14 mouse cellular contexts compared by ENCODE assay signal in the genomic region with DNA sequence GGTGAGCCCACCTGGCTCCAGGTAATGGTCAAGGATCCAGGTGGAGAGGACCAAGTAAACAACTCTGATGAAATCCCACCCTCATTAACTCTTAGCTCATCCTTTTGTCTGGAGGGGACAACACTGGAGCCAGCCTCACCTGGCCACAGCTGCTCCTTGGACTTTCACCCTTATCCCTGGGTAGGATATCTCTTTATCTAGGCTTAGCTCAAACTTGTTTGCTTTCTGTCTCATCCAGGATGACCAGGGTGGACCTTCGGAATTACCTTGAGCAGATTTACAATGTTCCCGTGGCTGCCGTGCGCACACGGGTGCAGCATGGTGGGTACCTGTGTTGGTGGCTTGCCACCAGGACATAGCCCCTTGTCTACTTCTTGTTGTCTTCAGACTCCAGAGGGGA. TPM values are rescaled to one million over a fixed set of nuclear protein-coding genes. Genes with fewer than 3 reads are reported as not detected.
A peak's percentile ranks its signal among the peaks of the same experiment; 100 is the strongest.
DNase-seq lines count a peak whose midpoint lies in the region; ATAC-seq and TF ChIP-seq lines count a peak whose summit lies in the region.
"Had no signal": no experiment of that assay in that cellular context is flagged by ENCODE, and none has a peak within 500 bp of the region (broad histone marks: within the 10 kb centered on the region; RNA-seq: fewer than 3 reads in every experiment).

No protein-coding gene starts in this region.

- H3K4me3 ChIP-seq in kidney, embryonic 14.5 days (ENCODE audit: low read length), result no peak overlapping the region
- H3K4me3 ChIP-seq in kidney, adult 2 months (ENCODE audit: insufficient read depth, low read depth, low read length), result no peak overlapping the region
- no peak overlapping the region for H3K4me3 ChIP-seq in embryonic facial prominence, embryonic 14.5 days (ENCODE audit: low read depth, low read length)
- no peak overlapping the region for H3K4me3 ChIP-seq in intestine, embryonic 16.5 days (ENCODE audit: low read length)
- H3K4me3 ChIP-seq in liver, embryonic 16.5 days (ENCODE audit: low read depth, low read length), result no peak overlapping the region
- H3K4me3 ChIP-seq: erythroblast, embryonic 14.5 days; left cerebral cortex, adult 2 months had no signal

- no peaks in the 10 kb centered on the region for H3K27me3 ChIP-seq in kidney, embryonic 14.5 days (ENCODE audit: control insufficient read depth, insufficient read depth, low read length)
- no peaks in the 10 kb centered on the region for H3K27me3 ChIP-seq in kidney, adult 2 months (replicated peaks; ENCODE audit: control insufficient read depth, insufficient read depth, low read length)
- no peaks in the 10 kb centered on the region for H3K27me3 ChIP-seq in embryonic facial prominence, embryonic 14.5 days (replicated peaks; ENCODE audit: control insufficient read depth, insufficient read depth, low read length)
- H3K27me3 ChIP-seq in intestine, embryonic 16.5 days (replicated peaks; ENCODE audit: control insufficient read depth, insufficient read depth, low read length), result no peaks in the 10 kb centered on the region
- H3K27me3 ChIP-seq in liver, embryonic 16.5 days (ENCODE audit: control insufficient read depth, insufficient read depth, low read depth, low read length), result no peaks in the 10 kb centered on the region

- ATAC-seq in kidney, embryonic 14.5 days (ENCODE audit: low FRiP score, low TSS enrichment), result no peak
- ATAC-seq in embryonic facial prominence, embryonic 14.5 days (ENCODE audit: low read depth), result no peak
- ATAC-seq in intestine, embryonic 16.5 days, result peak; percentile 22
- peak; percentile 37 for ATAC-seq in liver, embryonic 16.5 days (ENCODE audit: low read depth)
- ATAC-seq in megakaryocyte progenitor cell, adult 5-6 weeks (replicated peaks; ENCODE audit: poor library complexity), result no peak
- ATAC-seq: Patski had no signal

- peaks cover 5% of the 10 kb centered on the region; the same call in 1 of the 2 replicates for H3K36me3 ChIP-seq in kidney, embryonic 14.5 days (ENCODE audit: control insufficient read depth, insufficient read depth, low read length)
- no peaks in the 10 kb centered on the region for H3K36me3 ChIP-seq in kidney, adult 2 months (ENCODE audit: control insufficient read depth, insufficient read depth, low read length)
- peaks cover 8% of the 10 kb centered on the region; the same call in 1 of the 2 replicates for H3K36me3 ChIP-seq in embryonic facial prominence, embryonic 14.5 days (ENCODE audit: control insufficient read depth, insufficient read depth, low read length)
- no peaks in the 10 kb centered on the region for H3K36me3 ChIP-seq in intestine, embryonic 16.5 days (ENCODE audit: control insufficient read depth, insufficient read depth, low read length)
- no peaks in the 10 kb centered on the region for H3K36me3 ChIP-seq in liver, embryonic 16.5 days (ENCODE audit: control insufficient read depth, insufficient read depth)

- TF ChIP-seq CTCF in kidney, adult 2 months (conservative IDR thresholded peaks at IDR 0.05; ENCODE audit: insufficient read depth, insufficient read length, low read depth, low read length), result no peak

- WGBS in kidney, embryonic 14.5 days, result 98% methylated on average over 5 of the region's 5 CpGs
- 97% methylated on average over 5 of the region's 5 CpGs for WGBS in kidney, adult 2 months
- WGBS in embryonic facial prominence, embryonic 14.5 days, result 99% methylated on average over 5 of the region's 5 CpGs
- WGBS in intestine, embryonic 16.5 days, result 78% methylated on average over 5 of the region's 5 CpGs
- 82% methylated on average over 5 of the region's 5 CpGs for WGBS in liver, embryonic 16.5 days (ENCODE audit: insufficient replicate concordance)

- DNase-seq in kidney, adult 2 months, result no peak
- no peak for DNase-seq in embryonic facial prominence, embryonic 14.5 days (ENCODE audit: low spot score)
- no peak for DNase-seq in cerebellum, adult 18-20 months
- DNase-seq in spleen, adult 18-20 months, result no peak
- DNase-seq: adrenal gland, adult 2 months; cerebellum, postnatal 14 days had no signal

- peaks cover 55% of the 10 kb centered on the region for H3K4me1 ChIP-seq in kidney, embryonic 14.5 days (ENCODE audit: control insufficient read depth, insufficient read depth, low read length)
- H3K4me1 ChIP-seq in kidney, adult 2 months (ENCODE audit: control insufficient read depth, insufficient read depth, low read length), result no peaks in the 10 kb centered on the region
- H3K4me1 ChIP-seq in embryonic facial prominence, embryonic 14.5 days (ENCODE audit: control insufficient read depth, insufficient read depth, low read length), result peaks cover 45% of the 10 kb centered on the region
- H3K4me1 ChIP-seq in intestine, embryonic 16.5 days (ENCODE audit: control insufficient read depth, insufficient read depth, low read length), result peaks cover 56% of the 10 kb centered on the region
- H3K4me1 ChIP-seq in liver, embryonic 16.5 days (ENCODE audit: control insufficient read depth, low read depth, low read length), result peaks cover 33% of the 10 kb centered on the region

- peak overlapping the region; percentile 94; the same call in 1 of the 2 replicates for H3K27ac ChIP-seq in kidney, embryonic 14.5 days (ENCODE audit: low read depth, low read length)
- no peak overlapping the region for H3K27ac ChIP-seq in kidney, adult 2 months (ENCODE audit: insufficient read depth, low read depth, low read length)
- peak overlapping the region; percentile 96 for H3K27ac ChIP-seq in embryonic facial prominence, embryonic 14.5 days (replicated peaks; ENCODE audit: low read depth, low read length)
- peak overlapping the region; percentile 93 for H3K27ac ChIP-seq in intestine, embryonic 16.5 days (ENCODE audit: low read length)
- peak overlapping the region; percentile 80 for H3K27ac ChIP-seq in liver, embryonic 16.5 days (ENCODE audit: low read length)
- H3K27ac ChIP-seq: left cerebral cortex, adult 2 months; macrophage had no signal

- no peaks in the 10 kb centered on the region for H3K9me3 ChIP-seq in kidney, embryonic 14.5 days (ENCODE audit: control insufficient read depth, low read length)
- no peaks in the 10 kb centered on the region for H3K9me3 ChIP-seq in embryonic facial prominence, embryonic 14.5 days (ENCODE audit: control insufficient read depth, low read length)
- H3K9me3 ChIP-seq in intestine, embryonic 16.5 days (ENCODE audit: control insufficient read depth, low read length), result no peaks in the 10 kb centered on the region
- no peaks in the 10 kb centered on the region for H3K9me3 ChIP-seq in liver, embryonic 16.5 days (replicated peaks; ENCODE audit: control insufficient read depth, low read length)

- H3K9ac ChIP-seq in kidney, embryonic 14.5 days (ENCODE audit: low read depth, low read length), result no peak overlapping the region
- no peak overlapping the region for H3K9ac ChIP-seq in embryonic facial prominence, embryonic 14.5 days (ENCODE audit: low read depth, low read length)
- H3K9ac ChIP-seq in intestine, embryonic 16.5 days (ENCODE audit: low read depth, low read length), result peak overlapping the region; percentile 88; the same call in 1 of the 2 replicates
- peak overlapping the region; percentile 36 for H3K9ac ChIP-seq in liver, embryonic 16.5 days (ENCODE audit: low read depth, low read length)

- TF ChIP-seq POLR2A in kidney, adult 2 months (IDR thresholded peaks at IDR 0.05; ENCODE audit: low read depth, low read length), result no peak

- no peak overlapping the region for H3K4me2 ChIP-seq in kidney, embryonic 14.5 days (replicated peaks; ENCODE audit: low read depth, low read length)
- H3K4me2 ChIP-seq in embryonic facial prominence, embryonic 14.5 days (ENCODE audit: low read depth, low read length), result no peak overlapping the region
- H3K4me2 ChIP-seq in intestine, embryonic 16.5 days (ENCODE audit: low read depth, low read length), result no peak overlapping the region
- H3K4me2 ChIP-seq in liver, embryonic 16.5 days (ENCODE audit: low read depth, low read length), result no peak overlapping the region

RNA-seq across cellular contexts. Expression of a gene that starts 3.3 kb away (rescaled TPM):
- polyA plus RNA-seq in kidney, embryonic 14.5 days (2014; fragmentation: Nextera tagmentation; extraction: Ambion mirVana), result 30.3 and 33.4 TPM in 2 replicates
- 10.3 and 11.0 TPM in 2 replicates for polyA plus RNA-seq in kidney, adult 2 months (2012; rRNA removed)
- 30.3 and 33.1 TPM in 2 replicates for polyA plus RNA-seq in embryonic facial prominence, embryonic 14.5 days (2014; fragmentation: Nextera tagmentation; extraction: Ambion mirVana)
- 50.3 and 58.1 TPM in 2 replicates for polyA plus RNA-seq in intestine, embryonic 16.5 days (2015; fragmentation: Nextera tagmentation; extraction: Ambion mirVana)
- 10.9 and 11.4 TPM in 2 replicates for polyA plus RNA-seq in liver, embryonic 16.5 days (2015; fragmentation: Nextera tagmentation; extraction: Ambion mirVana)
- total RNA-seq in megakaryocyte progenitor cell, adult 5-6 weeks (2015), result 10.4 and 11.8 TPM in 2 replicates
- total RNA-seq in megakaryocyte progenitor cell, adult 5-6 weeks (2017), result 45.9 and 63.4 TPM in 2 replicates

RNA-seq across cellular contexts. Expression of a gene that starts 37.2 kb away (rescaled TPM):
- polyA plus RNA-seq in kidney, embryonic 14.5 days (2014; fragmentation: Nextera tagmentation; extraction: Ambion mirVana), result 3.2 and 3.5 TPM in 2 replicates
- polyA plus RNA-seq in kidney, adult 2 months (2012; rRNA removed), result 48.3 TPM in 1 of 2 replicates, not detected in the other
- polyA plus RNA-seq in embryonic facial prominence, embryonic 14.5 days (2014; fragmentation: Nextera tagmentation; extraction: Ambion mirVana), result 376 and 643 TPM in 2 replicates
- 2.1 and 3.2 TPM in 2 replicates for polyA plus RNA-seq in intestine, embryonic 16.5 days (2015; fragmentation: Nextera tagmentation; extraction: Ambion mirVana)
- 13.0 and 31.5 TPM in 2 replicates for polyA plus RNA-seq in liver, embryonic 16.5 days (2015; fragmentation: Nextera tagmentation; extraction: Ambion mirVana)
- total RNA-seq in megakaryocyte progenitor cell, adult 5-6 weeks (2015), result 0.20 TPM in 1 of 2 replicates, not detected in the other
- not detected in 2 replicates for total RNA-seq in megakaryocyte progenitor cell, adult 5-6 weeks (2017)
- total RNA-seq: adrenal gland, adult 2 months; left cerebral cortex, adult 2 months had no signal
- polyA plus RNA-seq: adrenal gland, adult 2 months; erythroblast, embryonic 14.5 days; macrophage had no signal

Comparison
In these comparisons a context has a peak if more than half of its experiments do, and no peak if none do; other contexts are left out.
1. ATAC-seq: peak in intestine, embryonic 16.5 days (single experiment) and liver, embryonic 16.5 days (single experiment); none in kidney, embryonic 14.5 days (single experiment), embryonic facial prominence, embryonic 14.5 days (single experiment) and megakaryocyte progenitor cell, adult 5-6 weeks (single experiment).
2. H3K9ac ChIP-seq: peak in intestine, embryonic 16.5 days (single experiment) and liver, embryonic 16.5 days (single experiment); none in kidney, embryonic 14.5 days (single experiment) and embryonic facial prominence, embryonic 14.5 days (single experiment).